Mouse (Mus musculus) gastrocnemius, adult 8-10 months (tissue): ENCODE data around the gene Ptch1. TPM values are rescaled to one million over a fixed set of nuclear protein-coding genes. Genes with fewer than 3 reads are reported as not detected.

ENCODE experiments used
- DNase-seq, 2 experiments: peaks; one replicate each; pipeline ENCODE4 v3.0.0; 2022; ENCODE audit warnings: low spot score in 2 of 2
- total RNA-seq, 4 experiments: library from RNA; stranded (reverse); gene quantifications; 2 replicates each; pipeline ENCODE4 v1.2.4; 2022

Gene Ptch1
- total RNA-seq, 4 experiments from 2014 or later = 6.6 to 10.3 (median 8.3) TPM

DNA sequence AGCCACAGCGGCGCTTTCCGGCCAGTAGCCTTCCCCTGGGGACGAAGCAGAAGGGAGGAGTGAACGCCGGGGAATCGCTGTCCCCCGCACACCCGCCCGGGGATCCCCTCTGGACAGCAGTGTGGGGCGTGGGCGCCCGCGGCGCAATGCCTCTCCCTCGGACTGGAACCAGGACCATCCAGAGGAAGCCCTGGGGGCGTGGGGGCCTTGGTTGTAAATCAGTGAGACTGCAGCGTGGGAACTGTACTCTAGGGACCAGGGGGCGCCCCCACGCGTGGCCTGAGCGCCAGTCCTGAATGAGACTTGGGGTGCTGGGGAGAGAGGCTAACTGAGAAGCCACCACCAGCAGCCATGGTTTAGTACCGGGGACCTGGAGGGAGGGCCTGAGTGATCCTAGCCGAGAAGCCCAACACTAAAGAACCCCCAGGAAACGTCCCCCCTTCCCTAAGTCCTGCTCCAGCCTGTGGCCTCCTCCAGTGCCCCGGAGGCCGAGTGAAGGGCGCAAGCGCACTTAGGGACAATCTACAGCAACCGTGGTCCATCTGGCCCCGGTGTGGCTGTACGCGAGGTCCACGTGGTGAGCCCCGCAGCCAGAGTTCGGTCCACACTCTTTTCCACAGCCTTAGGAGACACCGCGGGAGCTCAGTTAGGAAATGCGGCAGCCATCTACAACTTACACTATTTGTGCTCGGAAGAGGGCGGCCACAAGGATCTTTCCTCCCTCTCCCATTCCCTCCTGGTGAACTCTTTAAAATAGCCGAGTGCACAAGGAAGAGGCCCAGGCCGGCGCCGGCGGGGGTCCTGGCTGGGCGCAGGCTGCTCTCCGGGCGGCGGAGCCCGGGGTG is 9.4 kb downstream of the Ptch1 start:
- DNase-seq = peak in 1 of 2 experiments; percentile 37

DNA sequence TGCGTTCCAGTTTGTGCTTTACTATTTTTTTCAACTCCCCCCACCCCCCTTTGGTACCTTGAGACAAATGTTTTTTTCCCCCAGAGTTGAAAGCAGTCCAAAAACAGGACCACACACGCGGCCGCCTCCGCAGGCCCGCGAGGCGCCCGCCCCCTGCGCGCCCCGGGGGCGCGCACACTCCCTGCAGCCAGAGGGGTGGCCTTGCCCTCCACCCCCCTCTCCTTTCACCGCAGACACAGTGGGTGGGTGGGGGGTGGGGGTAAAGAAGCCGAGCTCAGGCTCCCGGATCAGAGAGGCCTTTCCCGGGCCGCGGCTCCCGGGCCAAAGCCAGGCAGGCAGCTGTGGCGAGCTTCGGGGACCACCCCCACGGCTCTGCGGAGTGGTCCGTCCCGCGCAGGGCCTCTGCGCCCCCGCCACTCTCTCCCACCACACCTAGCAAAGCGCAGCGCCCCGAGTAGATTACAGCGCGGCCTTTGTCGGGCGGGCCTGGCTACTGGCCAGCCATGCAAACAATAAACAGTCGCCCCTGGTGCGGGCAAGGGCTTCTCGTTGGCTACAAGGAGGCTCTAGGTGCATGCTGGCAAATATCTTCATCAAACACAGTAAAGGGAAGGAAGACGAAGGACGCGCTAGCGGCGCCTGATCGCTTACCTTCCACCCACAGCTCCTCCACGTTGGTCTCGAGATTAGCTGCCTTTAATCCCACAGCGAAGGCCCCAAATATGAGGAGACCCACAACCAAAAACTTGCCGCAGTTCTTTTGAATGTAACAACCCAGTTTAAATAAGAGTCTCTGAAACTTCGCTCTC is 10.2 kb downstream of the Ptch1 start:
- DNase-seq = peak; percentile 20 to 42

DNA sequence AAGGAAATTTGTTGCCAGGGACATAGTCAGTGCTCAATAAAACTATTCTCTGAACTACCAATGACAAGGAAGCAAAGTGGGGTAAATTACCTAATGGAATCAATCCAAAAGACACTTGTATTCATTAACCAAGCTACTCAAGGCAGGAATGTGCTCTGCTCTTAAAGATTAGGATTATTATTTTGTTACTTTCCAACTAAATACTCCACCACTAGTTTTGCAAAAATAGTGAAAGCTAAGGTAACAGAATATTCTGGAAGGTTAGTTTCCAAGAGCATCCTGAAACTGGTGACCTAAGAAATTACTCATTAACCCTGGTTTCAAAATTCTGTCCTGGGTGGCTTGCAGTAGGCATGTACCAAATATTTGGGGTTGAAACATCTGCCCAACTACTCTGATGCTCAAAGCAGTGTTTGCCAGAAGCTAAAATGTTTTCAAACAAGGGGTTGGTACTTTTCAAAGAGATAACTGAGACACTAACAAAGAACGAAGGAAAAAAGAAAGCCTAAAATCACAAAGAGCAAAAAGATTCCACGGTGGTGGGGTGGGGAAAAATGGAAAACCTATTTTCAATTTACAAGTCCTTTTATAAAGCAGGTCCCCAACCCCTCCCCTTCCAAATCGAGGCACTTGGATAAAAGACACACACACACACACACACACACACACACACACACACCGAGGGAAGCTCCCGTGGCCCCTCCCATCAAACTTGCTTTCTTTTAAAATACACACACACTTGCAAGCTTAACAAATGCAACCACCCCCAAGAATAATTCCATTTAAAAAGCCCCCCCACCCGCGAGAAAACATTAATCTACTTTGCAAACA is 11.0 kb downstream of the Ptch1 start:
- DNase-seq = no peak

DNA sequence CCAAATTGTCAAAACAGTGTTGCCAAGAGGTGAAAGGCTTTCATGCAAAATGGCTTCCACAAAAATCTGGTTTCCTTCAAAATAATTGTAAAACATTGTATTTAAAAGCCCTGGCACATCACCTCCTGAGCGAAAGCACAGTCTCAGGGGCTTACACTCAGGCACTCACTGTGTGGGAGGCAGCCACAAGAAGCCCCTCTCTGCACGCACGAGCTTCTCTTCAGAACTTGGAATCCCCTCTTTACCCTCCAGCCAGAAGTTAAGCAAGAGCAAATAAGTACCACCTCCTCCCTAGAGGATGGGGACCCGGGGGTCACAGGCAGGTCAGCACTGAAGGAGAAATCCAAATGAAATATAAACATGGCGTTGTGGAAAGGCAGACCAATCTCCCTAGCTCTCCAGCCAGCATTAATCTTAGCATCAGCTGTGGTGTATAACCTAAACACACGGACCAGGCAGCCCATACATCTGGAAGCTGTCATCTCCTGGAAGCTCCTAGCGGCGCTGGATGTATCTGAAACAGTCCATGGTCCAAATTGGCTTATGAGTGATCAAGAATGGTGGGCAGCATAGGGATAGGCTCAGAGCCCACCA is 15.0 kb downstream of the Ptch1 start:
- DNase-seq = no peak

- no peak for DNase-seq
Measured at GRCm38 (mm10) chr13:63556431-63556830, 17.0 kb downstream of the Ptch1 start.

GRCm38 (mm10) chr13:63555885-63556284 is 17.5 kb downstream of the Ptch1 start:
- no peak for DNase-seq

DNA sequence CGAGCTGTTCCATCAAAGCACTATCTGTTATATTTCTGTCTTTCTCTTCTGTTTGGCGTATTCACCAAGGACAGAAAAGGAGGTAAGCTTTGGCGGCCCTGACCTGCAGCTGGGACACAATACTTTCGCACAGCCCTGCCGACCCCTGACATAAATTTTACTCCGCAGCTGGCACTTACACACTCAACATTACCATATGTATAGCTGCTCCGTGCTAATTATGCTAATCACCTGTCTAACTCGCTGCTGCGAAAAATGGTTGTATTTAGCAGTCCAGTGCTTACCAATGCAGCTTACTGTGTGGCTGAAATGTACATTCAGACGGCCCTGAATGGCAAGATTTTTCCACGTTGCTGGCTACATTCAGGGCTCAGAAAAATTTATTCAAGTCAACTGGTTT is 18.8 kb downstream of the Ptch1 start:
- DNase-seq = no peak

- DNase-seq = no peak
Measured at GRCm38 (mm10) chr13:63553436-63553835, 20.0 kb downstream of the Ptch1 start.

DNA sequence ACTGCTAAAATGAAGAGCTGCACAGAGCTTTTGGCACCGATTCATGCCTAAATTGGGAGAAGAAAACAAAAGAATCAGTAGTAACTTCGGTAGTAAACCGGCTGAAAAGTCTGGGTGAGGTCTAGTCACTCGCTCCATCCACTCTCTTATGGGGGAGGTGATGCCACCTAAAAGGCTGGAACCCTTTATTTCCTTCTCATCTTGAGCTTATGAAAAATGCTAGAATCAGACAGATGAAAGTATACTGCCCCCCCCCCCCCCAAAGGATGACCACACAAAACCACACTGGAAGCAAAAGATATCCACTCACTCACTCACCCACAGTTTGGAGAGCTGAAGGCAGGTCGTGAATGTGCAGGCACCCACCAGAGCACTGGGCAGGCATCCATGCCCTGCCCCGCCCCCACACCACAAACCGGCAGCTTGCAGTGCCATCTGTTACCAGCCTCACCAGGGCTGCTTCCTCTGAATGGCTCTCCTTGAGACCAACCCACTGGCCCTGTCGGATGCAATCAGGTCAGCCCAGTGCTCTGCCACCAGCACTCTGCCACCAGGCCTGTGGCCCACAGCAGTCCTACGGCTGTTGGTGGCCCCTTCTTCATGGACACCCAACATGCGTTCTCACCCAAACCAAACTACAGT is 21.0 kb downstream of the Ptch1 start:
- no peak for DNase-seq

DNA sequence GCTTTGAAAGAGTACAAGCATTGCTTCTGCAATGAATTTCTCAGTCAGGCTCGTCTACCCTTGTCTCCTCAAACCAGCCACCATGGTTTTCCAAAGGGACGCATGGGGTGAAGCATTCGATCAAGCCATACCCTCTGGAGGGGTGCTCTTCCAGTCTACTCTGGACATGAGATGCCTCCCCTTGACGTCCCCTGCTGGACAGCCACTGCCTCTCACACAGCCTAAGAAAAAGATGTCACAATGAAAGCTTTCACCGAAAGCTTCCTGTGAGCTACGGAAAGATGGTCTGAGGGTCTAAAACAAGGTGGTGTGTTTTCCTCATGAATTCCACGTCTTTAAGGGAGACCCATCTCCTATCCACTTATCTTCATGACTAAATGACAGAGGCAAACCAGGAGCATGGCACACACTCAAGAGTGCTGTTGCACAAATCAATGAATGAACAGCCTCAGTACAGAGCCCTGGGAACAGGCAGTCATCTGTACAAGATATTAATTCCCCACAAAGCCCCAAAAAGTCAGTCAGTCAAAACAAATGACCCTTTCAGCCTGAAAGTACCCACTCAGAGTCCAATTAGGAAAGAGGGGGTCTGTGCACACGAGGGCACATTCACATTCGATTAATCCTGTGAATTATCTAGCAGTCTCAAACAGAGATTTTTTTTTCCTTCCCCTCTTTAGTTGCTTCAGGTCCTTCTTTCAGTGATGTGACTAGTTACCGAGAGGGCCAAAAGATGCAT is 21.7 kb downstream of the Ptch1 start:
- no peak for DNase-seq

GRCm38 (mm10) chr13:63550367-63550766 is 23.0 kb downstream of the Ptch1 start:
- no peak for DNase-seq

DNA sequence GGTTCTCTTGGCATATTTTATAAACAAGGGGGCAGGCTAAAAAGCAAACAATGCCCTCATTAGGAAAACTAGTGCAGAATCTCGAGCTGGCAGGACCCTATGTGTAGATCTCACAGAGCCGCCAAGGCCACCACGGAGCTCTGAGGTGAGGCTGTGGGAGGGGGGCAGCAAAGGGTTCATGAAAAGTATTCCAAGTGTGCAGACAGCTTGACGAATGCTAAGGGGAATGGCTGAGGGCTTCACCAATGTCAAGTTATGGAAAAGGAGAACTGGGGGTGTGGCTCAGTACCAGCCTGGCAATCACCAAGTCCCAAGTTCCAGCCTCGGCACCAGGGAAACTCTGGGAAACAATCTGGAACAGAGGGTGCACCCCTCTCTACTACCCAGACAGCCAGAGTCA is 24.2 kb downstream of the Ptch1 start:
- no peak for DNase-seq

DNA sequence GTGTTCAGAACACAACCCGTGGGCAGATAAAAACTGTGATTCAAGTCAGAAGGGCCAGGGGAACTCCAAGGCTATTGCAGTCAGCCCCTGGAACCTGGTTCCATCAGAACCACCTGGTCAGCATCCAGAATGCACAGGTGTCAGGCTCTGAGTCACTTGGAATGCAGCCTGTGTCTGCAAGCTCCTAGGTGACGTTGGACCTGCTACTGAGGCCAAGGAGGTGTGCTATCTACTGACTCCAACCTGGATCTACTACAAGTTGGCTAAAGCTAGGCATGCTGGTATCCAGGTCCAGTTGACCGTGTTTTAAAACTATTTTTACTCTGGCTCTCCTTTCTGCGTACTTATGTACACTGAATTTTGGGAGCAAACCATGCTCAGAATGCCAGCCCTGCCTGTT is 24.8 kb downstream of the Ptch1 start:
- no peak for DNase-seq

GRCm38 (mm10) chr13:63545291-63545690 is 28.1 kb downstream of the Ptch1 start:
- no peak for DNase-seq

DNA sequence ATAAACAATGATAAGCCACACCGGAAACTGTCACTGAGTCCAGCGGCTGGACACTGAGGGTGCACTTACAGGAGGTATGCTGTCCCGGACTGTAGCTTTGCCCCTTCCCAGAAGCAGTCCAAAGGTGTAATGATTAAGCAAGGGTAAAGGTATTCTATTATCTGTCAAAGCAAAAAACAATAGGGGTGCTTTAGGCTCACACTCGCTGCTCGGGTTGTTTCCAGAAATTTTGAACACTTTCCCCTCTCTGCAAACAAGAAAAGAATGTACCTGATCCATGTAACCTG is 28.5 kb downstream of the Ptch1 start:
- DNase-seq = no peak

- DNase-seq = no peak
Measured at GRCm38 (mm10) chr13:63544119-63544966, 29.1 kb downstream of the Ptch1 start.

DNA sequence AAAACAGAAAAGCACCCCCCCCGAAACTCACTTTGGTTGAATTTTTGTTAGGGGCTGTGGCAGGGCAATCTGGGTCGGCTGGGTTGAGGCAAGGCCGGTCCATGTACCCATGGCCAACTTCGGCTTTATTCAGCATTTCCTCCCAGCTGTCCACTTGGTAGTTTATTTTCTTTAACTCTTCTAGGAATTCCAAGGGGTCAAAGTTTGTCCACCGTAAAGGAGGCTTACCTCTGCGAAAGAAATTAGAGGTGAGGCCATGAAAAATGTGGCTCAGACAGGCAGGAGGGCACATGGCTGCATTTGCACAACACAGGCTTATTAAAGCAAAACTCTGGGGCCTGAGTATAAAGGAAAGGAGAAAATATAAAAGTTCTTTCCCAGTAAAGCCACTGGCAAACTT is 29.9 kb downstream of the Ptch1 start:
- DNase-seq = no peak

DNA sequence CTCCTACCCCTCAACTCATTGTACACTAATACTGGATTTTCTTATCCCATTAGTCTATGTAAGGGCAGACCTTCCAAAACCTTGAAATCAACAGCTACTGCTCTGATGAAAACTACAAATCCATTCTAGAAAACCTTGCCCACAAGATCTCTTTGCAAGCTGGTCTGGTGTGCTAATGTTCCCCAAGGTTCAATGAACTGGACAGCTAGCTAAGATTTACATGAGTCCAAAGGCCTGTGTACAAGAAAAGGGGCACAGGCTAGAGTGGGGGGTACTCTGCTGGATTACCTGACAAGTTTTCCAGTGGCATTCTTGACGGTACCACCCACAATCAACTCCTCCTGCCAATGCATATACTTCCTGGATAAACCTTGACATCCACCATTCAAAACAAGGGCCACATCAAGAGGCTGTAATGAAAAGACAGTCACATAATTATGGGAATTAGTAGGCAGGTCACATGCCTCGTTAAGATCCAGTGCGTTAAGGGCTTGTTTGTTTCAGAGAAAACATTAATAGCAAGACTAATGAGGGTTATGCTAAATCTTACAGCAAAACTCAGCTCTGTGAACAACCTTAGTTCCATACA is 30.5 kb downstream of the Ptch1 start:
- DNase-seq = no peak

DNA sequence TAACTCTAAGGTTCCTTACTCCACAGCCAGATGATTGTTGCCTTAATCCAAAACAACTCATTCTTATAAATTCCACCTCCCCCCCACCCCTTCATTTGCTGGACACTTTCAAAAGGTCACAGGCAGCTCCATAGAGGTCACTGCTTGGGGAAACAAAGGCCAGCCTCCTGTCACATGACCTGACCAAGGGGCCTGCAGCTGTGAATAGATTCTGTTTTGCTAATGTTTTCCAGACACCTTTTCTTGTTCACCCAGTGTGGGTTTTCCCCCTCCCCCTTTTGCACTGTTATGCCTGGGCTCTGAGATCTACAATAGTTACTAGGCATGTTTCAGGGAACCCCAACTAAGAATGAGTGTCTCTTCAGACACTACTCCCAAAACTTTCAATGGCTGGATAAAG is 31.9 kb downstream of the Ptch1 start:
- no peak for DNase-seq
